12 mouse cellular contexts compared by ENCODE assay signal in the genomic region with DNA sequence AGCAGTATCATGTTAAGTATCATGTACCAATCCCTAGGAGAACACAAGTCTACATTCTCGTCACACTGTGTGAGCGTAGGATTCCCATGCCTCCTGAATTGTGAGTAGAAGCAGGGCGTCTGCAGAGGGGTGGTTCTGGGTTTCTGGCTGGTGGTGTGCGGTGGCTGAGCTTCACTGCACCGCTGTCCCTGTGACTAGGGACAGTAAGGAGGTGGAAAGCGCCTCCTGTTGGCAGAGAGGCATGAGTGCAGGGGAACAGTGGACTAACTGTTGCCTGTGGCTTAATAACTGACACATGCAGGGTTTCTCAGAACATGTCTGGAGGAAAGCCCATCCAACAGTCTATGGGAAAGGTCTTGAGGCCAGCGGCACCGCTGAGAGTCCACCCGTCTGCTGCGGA. TPM values are rescaled to one million over a fixed set of nuclear protein-coding genes. Genes with fewer than 3 reads are reported as not detected.
DNase-seq lines count a peak whose midpoint lies in the region; ATAC-seq and TF ChIP-seq lines count a peak whose summit lies in the region.
"Had no signal": no experiment of that assay in that cellular context is flagged by ENCODE, and none has a peak within 500 bp of the region (broad histone marks: within the 10 kb centered on the region; RNA-seq: fewer than 3 reads in every experiment).

No protein-coding gene starts in this region.

- H3K27me3 ChIP-seq in kidney, adult 2 months (replicated peaks; ENCODE audit: control insufficient read depth, insufficient read depth, low read length): no peaks in the 10 kb centered on the region
- H3K27me3 ChIP-seq in kidney, embryonic 16.5 days (ENCODE audit: insufficient read depth, low read length): no peaks in the 10 kb centered on the region
- H3K27me3 ChIP-seq: neural tube, embryonic 12.5 days had no signal

- no peak for TF ChIP-seq POLR2A in kidney, adult 2 months (IDR thresholded peaks at IDR 0.05; ENCODE audit: low read depth, low read length)

- WGBS in kidney, adult 2 months: 83% methylated on average over 10 of the region's 10 CpGs
- 88% methylated on average over 10 of the region's 10 CpGs for WGBS in kidney, embryonic 16.5 days

- peak; percentile 7 for DNase-seq in CD4-positive, CD25-positive, alpha-beta regulatory T cell, adult 2 months (ENCODE audit: low read depth, low spot score)
- DNase-seq in kidney, adult 2 months: peak; percentile 32
- peak; percentile 22 for DNase-seq in thymus, postnatal 4 days
- no peak for DNase-seq in thymus, postnatal 25 days
- no peak for DNase-seq in frontal cortex, postnatal 36 days (ENCODE audit: low spot score in 2 of 2)
- DNase-seq in thymus, postnatal 14 days: no peak
- DNase-seq: adrenal gland, adult 8-10 months; gastrocnemius, postnatal 10 days had no signal

- H3K4me2 ChIP-seq in kidney, embryonic 16.5 days (replicated peaks; ENCODE audit: low read depth, low read length): no peak overlapping the region
- H3K4me2 ChIP-seq: neural tube, embryonic 12.5 days had no signal

- H3K9me3 ChIP-seq in kidney, embryonic 16.5 days (ENCODE audit: low read length): no peaks in the 10 kb centered on the region
- H3K9me3 ChIP-seq: neural tube, embryonic 12.5 days had no signal

- peaks cover 6% of the 10 kb centered on the region; the same call in 1 of the 2 replicates for H3K4me1 ChIP-seq in kidney, adult 2 months (ENCODE audit: control insufficient read depth, insufficient read depth, low read length)
- no peaks in the 10 kb centered on the region for H3K4me1 ChIP-seq in kidney, embryonic 16.5 days (ENCODE audit: insufficient read depth, low read length)

- ATAC-seq in CD4-positive, CD25-positive, alpha-beta regulatory T cell, adult 4 months: no peak
- no peak for ATAC-seq in kidney, embryonic 16.5 days (ENCODE audit: low FRiP score, low TSS enrichment)

- H3K36me3 ChIP-seq in kidney, adult 2 months (ENCODE audit: control insufficient read depth, insufficient read depth, low read length): no peaks in the 10 kb centered on the region
- peaks cover 93% of the 10 kb centered on the region for H3K36me3 ChIP-seq in kidney, embryonic 16.5 days (ENCODE audit: insufficient read depth, low read length)

- H3K27ac ChIP-seq in kidney, adult 2 months (ENCODE audit: insufficient read depth, low read depth, low read length): no peak overlapping the region
- H3K27ac ChIP-seq in kidney, embryonic 16.5 days (ENCODE audit: low read length): no peak overlapping the region
- H3K27ac ChIP-seq: neural tube, embryonic 12.5 days had no signal

- no peak overlapping the region for H3K4me3 ChIP-seq in kidney, adult 2 months (ENCODE audit: insufficient read depth, low read depth, low read length)
- H3K4me3 ChIP-seq in kidney, embryonic 16.5 days (ENCODE audit: low read length): no peak overlapping the region
- H3K4me3 ChIP-seq: neural tube, embryonic 12.5 days had no signal

- TF ChIP-seq CTCF in kidney, adult 2 months (conservative IDR thresholded peaks at IDR 0.05; ENCODE audit: insufficient read depth, insufficient read length, low read depth, low read length): peak; percentile 48

- H3K9ac ChIP-seq in kidney, embryonic 16.5 days (replicated peaks; ENCODE audit: low read length): no peak overlapping the region
- H3K9ac ChIP-seq: neural tube, embryonic 12.5 days had no signal

RNA-seq across cellular contexts. Expression of gene Nppa, which starts 14.9 kb away (rescaled TPM):
- not detected for polyA plus RNA-seq in CD4-positive, CD25-positive, alpha-beta regulatory T cell, adult 4 months (2017; shearing (Covaris generic))
- 0.30 and 0.58 TPM in 2 replicates for polyA plus RNA-seq in kidney, adult 2 months (2012; rRNA removed)
- 0.41 and 1.00 TPM in 2 replicates for polyA plus RNA-seq in kidney, embryonic 16.5 days (2015; fragmentation: Nextera tagmentation; extraction: Ambion mirVana)
- polyA plus RNA-seq: hindbrain, embryonic 11.5 days had no signal

RNA-seq across cellular contexts. Expression of gene Clcn6, which starts 23.2 kb away (rescaled TPM):
- polyA plus RNA-seq in CD4-positive, CD25-positive, alpha-beta regulatory T cell, adult 4 months (2017; shearing (Covaris generic)): 1 to 10 TPM; 4.2 to 5.5 TPM
- polyA plus RNA-seq in kidney, adult 2 months (2012; rRNA removed): 28.8 and 32.3 TPM in 2 replicates
- 6.4 and 6.8 TPM in 2 replicates for polyA plus RNA-seq in kidney, embryonic 16.5 days (2015; fragmentation: Nextera tagmentation; extraction: Ambion mirVana)

RNA-seq across cellular contexts. Expression of gene Mthfr, which starts 23.5 kb away (rescaled TPM):
- 10 to 100 TPM in 1 of 2 experiments, 1 to 10 TPM in 1; 6.8 to 23.1 TPM for polyA plus RNA-seq in CD4-positive, CD25-positive, alpha-beta regulatory T cell, adult 4 months (2017; shearing (Covaris generic))
- 36.3 and 48.4 TPM in 2 replicates for polyA plus RNA-seq in kidney, adult 2 months (2012; rRNA removed)
- polyA plus RNA-seq in kidney, embryonic 16.5 days (2015; fragmentation: Nextera tagmentation; extraction: Ambion mirVana): 26.5 and 28.1 TPM in 2 replicates

RNA-seq across cellular contexts. Expression of gene Nppb, which starts 29.8 kb away (rescaled TPM):
- not detected for polyA plus RNA-seq in CD4-positive, CD25-positive, alpha-beta regulatory T cell, adult 4 months (2017; shearing (Covaris generic))
- not detected in 2 replicates for polyA plus RNA-seq in kidney, adult 2 months (2012; rRNA removed)
- polyA plus RNA-seq in kidney, embryonic 16.5 days (2015; fragmentation: Nextera tagmentation; extraction: Ambion mirVana): 0.21 TPM in 1 of 2 replicates, not detected in the other
- polyA plus RNA-seq: neural tube, embryonic 12.5 days had no signal

Comparison
In these comparisons a context has a peak if more than half of its experiments do, and no peak if none do; other contexts are left out.
1. DNase-seq: peak in CD4-positive, CD25-positive, alpha-beta regulatory T cell, adult 2 months (single experiment), kidney, adult 2 months (single experiment) and thymus, postnatal 4 days (single experiment); none in thymus, postnatal 25 days (single experiment), frontal cortex, postnatal 36 days (0 of 2) and thymus, postnatal 14 days (single experiment).